Mouse (Mus musculus): Measurements from ENCODE around the gene Nfkbid. TPM values are rescaled to one million over a fixed set of nuclear protein-coding genes. Genes with fewer than 3 reads are reported as not detected.

Gene Nfkbid
- polyA plus RNA-seq, 1 experiment from 2014 or later = 3.4 TPM

DNA sequence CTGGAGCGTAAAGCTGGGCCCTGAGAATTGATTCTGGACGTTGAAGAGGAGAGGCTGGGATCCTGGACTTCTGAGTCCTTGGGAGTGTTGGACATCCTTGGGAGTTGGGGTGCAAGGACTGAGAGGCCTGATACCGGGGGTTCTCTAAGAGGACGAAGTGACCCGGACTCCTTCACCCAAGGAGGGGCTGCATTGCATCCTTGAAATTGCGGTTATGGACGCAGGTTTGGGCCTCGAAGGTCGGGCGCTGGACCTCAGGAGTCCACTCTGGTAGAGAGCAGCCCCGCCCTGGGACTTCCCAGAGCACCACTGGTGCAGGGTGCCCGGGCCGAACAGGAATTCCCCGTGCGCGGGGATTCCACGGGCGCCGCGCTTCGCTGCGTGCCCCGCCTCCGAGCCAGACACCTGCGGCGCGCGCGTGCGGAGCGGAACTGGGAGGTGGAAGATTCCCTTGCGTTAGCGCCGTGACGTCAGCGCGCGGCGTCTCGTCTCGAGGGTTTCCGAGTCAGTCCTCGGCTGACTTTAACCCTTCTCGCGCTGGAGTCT, 431 bp downstream of the Nfkbid start:
- no peaks in the 10 kb centered on the region; the same call in 1 of the 2 replicates for H3K36me3 ChIP-seq (ENCODE audit: control insufficient read depth, insufficient read depth)
- WGBS = under 1% methylated on average over 44 of the region's 45 CpGs
- peak overlapping the region; percentile 69 for H3K4me2 ChIP-seq (ENCODE audit: low read length)
- peak overlapping the region; percentile 65 for H3K4me3 ChIP-seq (replicated peaks; ENCODE audit: low read length)
- peak overlapping the region; percentile 49; the same call in 1 of the 2 replicates for H3K27ac ChIP-seq (ENCODE audit: low read length)
- H3K9ac ChIP-seq (replicated peaks; ENCODE audit: low read depth, low read length) = peak overlapping the region; percentile 71
- peak; percentile 92 for ATAC-seq
- H3K9me3 ChIP-seq (ENCODE audit: control insufficient read depth, low read length) = no peaks in the 10 kb centered on the region
- peaks cover 12% of the 10 kb centered on the region for H3K4me1 ChIP-seq (replicated peaks; ENCODE audit: control insufficient read depth, insufficient read depth, low read length)
- peaks cover 5% of the 10 kb centered on the region; the same call in 1 of the 2 replicates for H3K27me3 ChIP-seq (replicated peaks; ENCODE audit: control insufficient read depth, insufficient read depth, low read length)

DNA sequence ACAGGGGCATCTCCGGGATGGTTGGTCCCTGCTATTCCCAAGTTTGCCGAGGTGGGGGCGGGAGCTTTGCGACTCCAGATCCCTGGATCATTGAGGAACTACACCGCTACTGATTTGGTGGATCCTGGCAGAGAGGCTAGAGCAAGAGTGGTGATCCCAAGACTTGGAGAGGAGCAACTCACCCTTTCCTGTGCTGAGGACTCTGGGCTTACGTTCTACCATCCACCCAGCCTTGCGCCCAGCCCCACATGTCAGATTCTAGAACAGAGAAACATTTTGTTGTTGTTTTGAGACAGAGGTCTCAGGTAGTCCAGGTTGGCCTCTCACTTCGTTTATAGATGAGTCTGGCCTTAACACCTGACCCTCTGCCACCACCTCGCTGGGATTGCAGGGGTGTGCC, 1.0 kb downstream of the Nfkbid start:
- peak; percentile 37 for ATAC-seq
- no peaks in the 10 kb centered on the region for H3K9me3 ChIP-seq (ENCODE audit: control insufficient read depth, low read length)
- H3K9ac ChIP-seq (replicated peaks; ENCODE audit: low read depth, low read length) = peak overlapping the region; percentile 71
- WGBS = 11% methylated on average over 9 of the region's 9 CpGs
- H3K36me3 ChIP-seq (ENCODE audit: control insufficient read depth, insufficient read depth) = no peaks in the 10 kb centered on the region; the same call in 1 of the 2 replicates
- peaks cover 12% of the 10 kb centered on the region for H3K4me1 ChIP-seq (replicated peaks; ENCODE audit: control insufficient read depth, insufficient read depth, low read length)
- 0 out of 2 replicates have a peak overlapping the region, but pooled peaks have one; percentile 13 for H3K27ac ChIP-seq (ENCODE audit: low read length)
- H3K27me3 ChIP-seq (replicated peaks; ENCODE audit: control insufficient read depth, insufficient read depth, low read length) = peaks cover 5% of the 10 kb centered on the region; the same call in 1 of the 2 replicates
- H3K4me3 ChIP-seq (replicated peaks; ENCODE audit: low read length) = peak overlapping the region; percentile 65
- peak overlapping the region; percentile 69 for H3K4me2 ChIP-seq (ENCODE audit: low read length)

DNA sequence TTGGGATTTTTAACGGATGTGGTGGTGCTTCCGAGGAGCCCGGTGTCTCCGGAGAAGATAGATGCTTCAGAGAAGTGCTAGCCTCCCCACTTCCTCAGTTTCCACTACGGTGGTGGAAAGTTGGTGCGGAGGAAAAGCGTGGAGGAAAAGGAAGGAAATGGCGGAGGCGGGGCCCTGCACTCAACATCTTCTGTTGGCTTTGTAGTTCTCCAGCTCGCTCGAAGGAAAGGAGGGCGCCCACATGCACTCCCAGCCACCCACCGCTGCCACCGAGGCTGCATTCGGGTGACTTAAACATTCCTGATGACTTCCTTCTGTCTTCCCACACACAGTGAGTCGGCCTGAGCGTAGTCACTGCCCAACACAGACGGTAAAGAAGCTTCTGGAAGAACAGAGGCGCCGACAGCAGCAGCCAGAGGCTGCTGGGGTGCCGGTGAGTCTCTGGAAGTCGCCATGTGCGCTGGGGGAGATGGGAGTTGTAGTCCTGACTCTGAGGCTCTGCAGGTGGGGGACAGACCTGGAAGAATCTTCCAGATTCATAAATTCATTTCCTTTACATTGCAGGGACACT, 1.6 kb downstream of the Nfkbid start:
- Histone ChIP-seq H3K4me1 (replicated peaks; ENCODE audit: control insufficient read depth, insufficient read depth, low read length) (peaks cover 12% of the 10 kb centered on the region), H3K27ac (ENCODE audit: low read length) (no peak overlapping the region), H3K27me3 (replicated peaks; ENCODE audit: control insufficient read depth, insufficient read depth, low read length) (peaks cover 5% of the 10 kb centered on the region; the same call in 1 of the 2 replicates), H3K4me3 (replicated peaks; ENCODE audit: low read length) (peak overlapping the region; percentile 65), H3K4me2 (ENCODE audit: low read length) (peak overlapping the region; percentile 69), H3K9ac (replicated peaks; ENCODE audit: low read depth, low read length) (peak overlapping the region; percentile 71), H3K36me3 (ENCODE audit: control insufficient read depth, insufficient read depth) (no peaks in the 10 kb centered on the region; the same call in 1 of the 2 replicates), H3K9me3 (ENCODE audit: control insufficient read depth, low read length) (no peaks in the 10 kb centered on the region)
- 49% methylated on average over 23 of the region's 23 CpGs for WGBS
- no peak for ATAC-seq

DNA sequence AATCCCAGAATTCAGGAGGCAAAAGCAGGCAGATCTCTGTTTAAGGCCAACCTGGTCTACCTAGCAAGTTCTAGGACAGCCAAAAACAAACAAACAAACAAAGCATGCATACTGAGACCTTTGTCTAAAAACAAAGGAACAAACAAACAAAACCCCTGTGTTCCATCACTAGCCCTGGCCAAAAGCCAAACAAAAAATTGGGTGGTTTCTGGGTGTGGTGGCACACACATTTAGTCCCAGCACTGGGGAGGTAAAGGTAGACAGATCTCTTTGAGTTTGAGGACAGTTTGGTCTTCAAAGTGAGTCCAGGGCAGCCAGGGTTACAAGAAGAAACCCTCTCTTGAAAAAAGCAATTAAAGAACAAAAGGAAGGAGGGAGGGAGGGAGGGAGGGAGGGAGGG, 7.8 kb downstream of the Nfkbid start:
- ATAC-seq = no peak
- Histone ChIP-seq H3K4me1 (replicated peaks; ENCODE audit: control insufficient read depth, insufficient read depth, low read length) (no peaks in the 10 kb centered on the region), H3K9me3 (ENCODE audit: control insufficient read depth, low read length) (no peaks in the 10 kb centered on the region), H3K9ac (replicated peaks; ENCODE audit: low read depth, low read length) (no peak overlapping the region), H3K36me3 (ENCODE audit: control insufficient read depth, insufficient read depth) (no peaks in the 10 kb centered on the region; the same call in 1 of the 2 replicates), H3K4me3 (replicated peaks; ENCODE audit: low read length) (no peak overlapping the region), H3K27ac (ENCODE audit: low read length) (no peak overlapping the region), H3K4me2 (ENCODE audit: low read length) (no peak overlapping the region), H3K27me3 (replicated peaks; ENCODE audit: control insufficient read depth, insufficient read depth, low read length) (no peaks in the 10 kb centered on the region)

DNA sequence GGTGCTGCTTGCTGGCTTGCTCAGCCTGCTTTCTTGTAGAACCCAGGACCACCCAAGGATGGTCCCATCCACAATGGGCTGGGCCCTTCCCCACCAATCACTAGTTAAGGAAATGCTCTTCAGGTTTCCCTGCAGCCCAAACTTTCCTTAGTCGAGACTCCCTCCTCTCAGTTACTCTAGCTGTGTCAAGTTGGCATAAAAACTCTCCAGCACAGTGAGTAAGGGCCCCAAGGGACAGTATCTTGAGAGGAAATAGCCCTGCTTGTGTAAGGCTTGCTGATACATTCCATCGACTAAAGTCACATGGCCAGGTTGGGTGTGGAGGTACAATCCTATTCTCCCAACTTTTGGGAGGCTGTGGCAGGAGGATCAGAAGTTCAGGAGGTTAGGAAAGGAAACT, 8.7 kb downstream of the Nfkbid start:
- no peak overlapping the region for H3K27ac ChIP-seq (ENCODE audit: low read length)
- H3K27me3 ChIP-seq (replicated peaks; ENCODE audit: control insufficient read depth, insufficient read depth, low read length) = no peaks in the 10 kb centered on the region
- H3K36me3 ChIP-seq (ENCODE audit: control insufficient read depth, insufficient read depth) = peaks cover 7% of the 10 kb centered on the region; the same call in 1 of the 2 replicates
- WGBS = 68% methylated on average over 2 of the region's 2 CpGs
- no peak overlapping the region for H3K9ac ChIP-seq (replicated peaks; ENCODE audit: low read depth, low read length)
- no peaks in the 10 kb centered on the region for H3K4me1 ChIP-seq (replicated peaks; ENCODE audit: control insufficient read depth, insufficient read depth, low read length)
- no peak for ATAC-seq
- H3K4me3 ChIP-seq (replicated peaks; ENCODE audit: low read length) = no peak overlapping the region
- no peak overlapping the region for H3K4me2 ChIP-seq (ENCODE audit: low read length)
- no peaks in the 10 kb centered on the region for H3K9me3 ChIP-seq (ENCODE audit: control insufficient read depth, low read length)

DNA sequence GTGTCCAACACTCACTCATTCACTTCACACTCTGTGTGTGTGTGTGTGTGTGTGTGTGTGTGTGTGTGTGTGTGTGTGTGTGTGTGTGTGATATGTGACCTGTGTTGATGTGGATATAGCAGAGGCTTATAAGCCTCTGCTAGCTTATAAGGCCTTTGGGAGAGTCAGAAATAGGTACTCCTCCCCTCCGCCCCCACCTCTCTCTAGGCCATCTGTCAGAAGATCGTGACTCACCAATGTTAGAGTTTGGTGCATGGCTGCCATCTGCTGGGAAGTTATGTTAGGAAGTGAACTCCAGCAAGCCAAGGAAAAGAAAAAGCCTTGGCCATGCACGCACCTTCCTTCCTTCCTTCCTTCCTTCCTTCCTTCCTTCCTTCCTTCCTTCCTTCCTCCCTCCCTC, 10.3 kb downstream of the Nfkbid start:
- ATAC-seq = peak; percentile 75
- 11% methylated on average over 3 of the region's 3 CpGs for WGBS
- H3K27ac ChIP-seq (ENCODE audit: low read length) = no peak overlapping the region
- peaks cover 15% of the 10 kb centered on the region for H3K36me3 ChIP-seq (ENCODE audit: control insufficient read depth, insufficient read depth)
- no peak overlapping the region for H3K4me2 ChIP-seq (ENCODE audit: low read length)
- H3K27me3 ChIP-seq (replicated peaks; ENCODE audit: control insufficient read depth, insufficient read depth, low read length) = no peaks in the 10 kb centered on the region
- no peak overlapping the region for H3K4me3 ChIP-seq (replicated peaks; ENCODE audit: low read length)
- no peak overlapping the region for H3K9ac ChIP-seq (replicated peaks; ENCODE audit: low read depth, low read length)
- H3K4me1 ChIP-seq (replicated peaks; ENCODE audit: control insufficient read depth, insufficient read depth, low read length) = no peaks in the 10 kb centered on the region
- no peaks in the 10 kb centered on the region for H3K9me3 ChIP-seq (ENCODE audit: control insufficient read depth, low read length)

DNA sequence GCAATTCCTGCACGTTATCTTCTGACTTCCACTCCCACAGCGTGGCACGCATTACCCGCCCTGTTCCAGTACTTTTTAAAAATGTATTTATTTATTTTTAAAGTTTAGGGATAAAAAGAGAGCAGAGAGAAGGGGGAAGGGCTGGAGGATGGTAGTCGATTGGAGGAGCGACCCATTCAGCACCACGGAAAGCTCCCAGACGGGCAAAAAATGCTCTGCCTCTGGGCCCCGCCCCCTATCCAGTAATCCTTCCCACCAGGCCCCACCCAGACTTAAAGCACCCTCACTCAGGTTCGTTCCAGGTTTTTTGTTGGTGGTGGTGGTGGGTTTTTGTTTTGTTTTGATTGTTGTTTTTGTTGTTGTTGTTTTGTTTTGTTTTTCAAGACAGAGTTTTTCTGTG, 12.7 kb downstream of the Nfkbid start:
- 6% methylated on average over 10 of the region's 10 CpGs for WGBS
- ATAC-seq = no peak
- Histone ChIP-seq H3K27ac (ENCODE audit: low read length) (no peak overlapping the region), H3K4me1 (replicated peaks; ENCODE audit: control insufficient read depth, insufficient read depth, low read length) (no peaks in the 10 kb centered on the region), H3K27me3 (replicated peaks; ENCODE audit: control insufficient read depth, insufficient read depth, low read length) (no peaks in the 10 kb centered on the region), H3K36me3 (ENCODE audit: control insufficient read depth, insufficient read depth) (peaks cover 20% of the 10 kb centered on the region), H3K4me3 (replicated peaks; ENCODE audit: low read length) (no peak overlapping the region), H3K9me3 (ENCODE audit: control insufficient read depth, low read length) (no peaks in the 10 kb centered on the region), H3K9ac (replicated peaks; ENCODE audit: low read depth, low read length) (no peak overlapping the region), H3K4me2 (ENCODE audit: low read length) (no peak overlapping the region)

DNA sequence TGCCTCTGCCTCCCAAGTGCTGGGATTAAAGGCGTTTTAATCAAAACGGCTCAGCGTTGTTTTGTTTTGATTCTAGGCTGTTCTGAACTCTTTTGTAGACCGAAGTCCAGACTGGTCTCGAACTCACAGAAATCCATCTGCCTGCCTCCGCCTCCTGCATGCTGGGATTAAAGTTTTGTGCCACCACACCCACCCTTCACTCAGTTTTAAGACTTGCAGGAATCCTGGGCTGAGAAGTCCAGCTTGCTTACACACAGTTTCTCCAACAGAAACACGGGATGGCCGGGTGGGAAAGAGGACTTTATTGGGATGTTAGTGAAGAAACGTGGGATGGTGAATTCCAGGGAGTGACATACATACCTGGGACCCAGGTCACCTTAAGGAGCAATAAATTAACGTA, 13.2 kb downstream of the Nfkbid start:
- ATAC-seq = no peak
- no peaks in the 10 kb centered on the region for H3K4me1 ChIP-seq (replicated peaks; ENCODE audit: control insufficient read depth, insufficient read depth, low read length)
- WGBS = 75% methylated on average over 10 of the region's 10 CpGs
- no peaks in the 10 kb centered on the region for H3K27me3 ChIP-seq (replicated peaks; ENCODE audit: control insufficient read depth, insufficient read depth, low read length)
- no peak overlapping the region for H3K9ac ChIP-seq (replicated peaks; ENCODE audit: low read depth, low read length)
- no peaks in the 10 kb centered on the region for H3K9me3 ChIP-seq (ENCODE audit: control insufficient read depth, low read length)
- peaks cover 23% of the 10 kb centered on the region for H3K36me3 ChIP-seq (ENCODE audit: control insufficient read depth, insufficient read depth)
- H3K4me3 ChIP-seq (replicated peaks; ENCODE audit: low read length) = no peak overlapping the region
- no peak overlapping the region for H3K4me2 ChIP-seq (ENCODE audit: low read length)
- no peak overlapping the region for H3K27ac ChIP-seq (ENCODE audit: low read length)

DNA sequence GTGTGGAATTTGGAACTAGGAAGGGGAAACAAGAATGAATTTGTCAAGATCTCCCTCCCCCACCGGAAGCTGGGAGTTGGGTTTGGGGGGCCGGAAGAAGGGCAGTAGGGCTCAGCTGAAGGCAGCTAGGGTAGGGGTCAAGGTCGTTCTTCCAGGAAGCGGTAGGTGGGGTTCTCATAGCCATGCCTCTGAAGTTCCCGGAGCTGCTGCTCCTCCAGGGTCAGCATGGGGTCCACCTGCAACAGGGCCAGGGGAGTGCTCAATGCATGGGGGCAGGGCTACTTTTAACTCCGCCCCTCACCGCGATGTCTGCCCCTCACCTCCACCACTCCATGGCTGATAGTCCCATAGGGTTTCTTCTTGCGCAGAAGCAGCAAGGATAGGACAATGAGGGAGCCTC, 13.6 kb downstream of the Nfkbid start:
- 55% methylated on average over 9 of the region's 9 CpGs for WGBS
- no peak for ATAC-seq

More for the DNA sequence above, 13.6 kb downstream of the Nfkbid start:
- Histone ChIP-seq H3K4me3 (replicated peaks; ENCODE audit: low read length) (no peak overlapping the region), H3K27me3 (replicated peaks; ENCODE audit: control insufficient read depth, insufficient read depth, low read length) (no peaks in the 10 kb centered on the region), H3K9ac (replicated peaks; ENCODE audit: low read depth, low read length) (no peak overlapping the region), H3K9me3 (ENCODE audit: control insufficient read depth, low read length) (no peaks in the 10 kb centered on the region), H3K4me2 (ENCODE audit: low read length) (no peak overlapping the region), H3K27ac (ENCODE audit: low read length) (no peak overlapping the region), H3K36me3 (ENCODE audit: control insufficient read depth, insufficient read depth) (peaks cover 28% of the 10 kb centered on the region), H3K4me1 (replicated peaks; ENCODE audit: control insufficient read depth, insufficient read depth, low read length) (no peaks in the 10 kb centered on the region)
